Mouse (Mus musculus) hematopoietic stem cell, adult 5-6 weeks (primary cell): ENCODE results near the gene Cygb. TPM values are rescaled to one million over a fixed set of nuclear protein-coding genes. Genes with fewer than 3 reads are reported as not detected.

Experiments
- ATAC-seq, 2 experiments: fragments of 125-278 bp in 1 of 2; replicated peaks in 1 of 2; 2 replicates each; pipeline ENCODE4 v1.8.0; 2016 to 2017; ENCODE audit warnings: inconsistent platforms in 2 of 2, mild to moderate bottlenecking in 2 of 2, moderate number of reproducible peaks in 2 of 2, low read depth in 1 of 2, moderate TSS enrichment in 1 of 2; ENCODE audit not compliant: low FRiP score in 2 of 2, poor library complexity in 2 of 2, severe bottlenecking in 2 of 2, insufficient read depth in 1 of 2, low TSS enrichment in 1 of 2
- total RNA-seq: library from RNA; stranded (forward); fragments of 172-1452, 232-1000 nt; gene quantifications from 2 replicates; pipeline ENCODE4 v1.2.3, GENCODE M21; 2017

Cygb gene
- total RNA-seq, 1 experiment from 2014 or later = not detected

- ATAC-seq = no peak
Measured at GRCm38 (mm10) chr11:116626299-116627071, 27.6 kb downstream of the Cygb start, which contains the start of gene Rhbdf2. Gene Rhbdf2, minus strand, starts transcription at chr11:116627019.

GRCm38 (mm10) chr11:116625081-116626000 is 28.8 kb downstream of the Cygb start:
- ATAC-seq = no peak

GRCm38 (mm10) chr11:116624131-116624832 is 29.8 kb downstream of the Cygb start:
- peak; percentile 75 to 77 for ATAC-seq

GRCm38 (mm10) chr11:116623281-116624124 is 30.6 kb downstream of the Cygb start:
- ATAC-seq = peak in 1 of 2 experiments; percentile 2; a peak in 1 of 4 replicates

GRCm38 (mm10) chr11:116621258-116621704 is 32.8 kb downstream of the Cygb start:
- ATAC-seq = no peak

GRCm38 (mm10) chr11:116620559-116621253 is 33.4 kb downstream of the Cygb start:
- ATAC-seq = no peak

GRCm38 (mm10) chr11:116620073-116620472 is 34.0 kb downstream of the Cygb start:
- no peak for ATAC-seq

GRCm38 (mm10) chr11:116619561-116619960 is 34.6 kb downstream of the Cygb start:
- ATAC-seq = no peak

- no peak for ATAC-seq
Measured at GRCm38 (mm10) chr11:116619156-116619555, 35.0 kb downstream of the Cygb start.

- no peak for ATAC-seq
Measured at GRCm38 (mm10) chr11:116618666-116619065, 35.4 kb downstream of the Cygb start.

- no peak for ATAC-seq
Measured at GRCm38 (mm10) chr11:116617641-116618040, 36.5 kb downstream of the Cygb start.

GRCm38 (mm10) chr11:116616438-116617118 is 37.5 kb downstream of the Cygb start:
- ATAC-seq = peak; percentile 51 to 71

- ATAC-seq = peak; percentile 39 to 62
Measured at GRCm38 (mm10) chr11:116615735-116616437, 38.2 kb downstream of the Cygb start.

- ATAC-seq = no peak
Measured at GRCm38 (mm10) chr11:116613234-116613633, 40.9 kb downstream of the Cygb start.

GRCm38 (mm10) chr11:116612554-116612953 is 41.6 kb downstream of the Cygb start:
- ATAC-seq = no peak
